Mouse (Mus musculus) bone marrow, adult 2 months (tissue): ENCODE data around the gene Rcbtb2.

Source experiments
- CTCF ChIP-seq: fragments of 200-500 bp; IDR thresholded peaks from 2 replicates; pipeline ENCODE4 v1.5.1; 2011; ENCODE audit warnings: low read length, control low read depth; ENCODE audit not compliant: control insufficient read depth, insufficient read depth
- POLR2A ChIP-seq: fragments of 200-500 bp; IDR thresholded peaks from 2 replicates; pipeline ENCODE4 v1.6.1; 2011; ENCODE audit warnings: low read depth, mild to moderate bottlenecking, control low read depth, low read length, borderline replicate concordance; ENCODE audit not compliant: control insufficient read depth

GRCm38 (mm10) chr14:73142896-73143709, 20.3 kb downstream of the Rcbtb2 start:
- TF ChIP-seq CTCF (0 out of 2 replicates have a peak, but pooled peaks have one; percentile 0), POLR2A (peak; percentile 73; the same call in 1 of the 2 replicates)
